Mouse (Mus musculus) ES-Bruce4 (cell line): ENCODE data around the gene Sptbn1. TPM values are rescaled to one million over a fixed set of nuclear protein-coding genes. Genes with fewer than 3 reads are reported as not detected.

Source experiments
- H3K27ac ChIP-seq: 2 replicates; pipeline ENCODE4 v1.5.1; 2012; ENCODE audit warnings: low read length, inconsistent platforms; ENCODE audit not compliant: insufficient read depth
- H3K27me3 ChIP-seq: 2 replicates; pipeline ENCODE4 v1.6.1; 2012; ENCODE audit warnings: mild to moderate bottlenecking, low read length, inconsistent platforms; ENCODE audit not compliant: control insufficient read depth, poor library complexity, insufficient read depth, severe bottlenecking
- H3K36me3 ChIP-seq: 2 replicates; pipeline ENCODE4 v1.6.1; 2012; ENCODE audit warnings: inconsistent platforms, mild to moderate bottlenecking, low read length, moderate library complexity; ENCODE audit not compliant: control insufficient read depth, poor library complexity, insufficient read depth, severe bottlenecking
- H3K4me1 ChIP-seq: one replicate; pipeline ENCODE4 v1.8.1; 2011; ENCODE audit warnings: low read length; ENCODE audit not compliant: control insufficient read depth, insufficient read depth
- H3K4me3 ChIP-seq: 2 replicates; pipeline ENCODE4 v1.5.1; 2011; ENCODE audit warnings: low read depth, mild to moderate bottlenecking, low read length
- H3K9ac ChIP-seq: 2 replicates; pipeline ENCODE4 v1.6.1; 2012; ENCODE audit warnings: low read depth, mild to moderate bottlenecking, inconsistent platforms; ENCODE audit not compliant: poor library complexity, severe bottlenecking
- H3K9me3 ChIP-seq: replicated peaks from 2 replicates; pipeline ENCODE4 v1.6.1; 2012; ENCODE audit warnings: mild to moderate bottlenecking, low read length, inconsistent platforms; ENCODE audit not compliant: control insufficient read depth, poor library complexity, insufficient read depth, severe bottlenecking
- CTCF ChIP-seq: IDR thresholded peaks from one replicate; pipeline ENCODE4 v1.8.1; 2011; ENCODE audit warnings: low read depth, low read length
- EP300 ChIP-seq: IDR thresholded peaks from 2 replicates; pipeline ENCODE4 v1.6.1; 2011; ENCODE audit warnings: low read depth, low read length; ENCODE audit not compliant: insufficient read depth
- POLR2A ChIP-seq: IDR thresholded peaks from one replicate; pipeline ENCODE4 v1.8.1; 2011; ENCODE audit warnings: low read length; ENCODE audit not compliant: insufficient read depth
- polyA plus RNA-seq: library from polyadenylated mRNA; stranded (reverse); fragments of >200 nt; gene quantifications from 2 replicates; pipeline ENCODE4 v1.2.4, GENCODE M21; 2011; ENCODE audit warnings: low read depth; ENCODE audit not compliant: missing spikeins, insufficient read depth, insufficient read length

Sptbn1 gene
- polyA plus RNA-seq, 1 experiment = 147 TPM

- Histone ChIP-seq H3K9me3 (no peaks in the 10 kb centered on the region), H3K4me1 (peaks cover 2% of the 10 kb centered on the region), H3K4me3 (no peak overlapping the region), H3K27me3 (no peaks in the 10 kb centered on the region), H3K36me3 (no peaks in the 10 kb centered on the region), H3K9ac (no peak overlapping the region), H3K27ac (no peak overlapping the region)
- TF ChIP-seq EP300 = no peak
- no peak for TF ChIP-seq CTCF
- no peak for TF ChIP-seq POLR2A
Observed at GRCm38 (mm10) chr11:30288075-30288474, 20.1 kb upstream of the Sptbn1 start.

GRCm38 (mm10) chr11:30283710-30284109 is 15.7 kb upstream of the Sptbn1 start:
- Histone ChIP-seq H3K4me3 (no peak overlapping the region), H3K9ac (no peak overlapping the region), H3K27ac (no peak overlapping the region), H3K27me3 (no peaks in the 10 kb centered on the region), H3K4me1 (no peaks in the 10 kb centered on the region), H3K36me3 (no peaks in the 10 kb centered on the region), H3K9me3 (no peaks in the 10 kb centered on the region)
- TF ChIP-seq EP300 (no peak), POLR2A (no peak), CTCF (no peak)

- no peak for TF ChIP-seq POLR2A
- no peak for TF ChIP-seq EP300
- TF ChIP-seq CTCF = no peak
- H3K9ac ChIP-seq = no peak overlapping the region
- no peaks in the 10 kb centered on the region for H3K36me3 ChIP-seq
- H3K4me3 ChIP-seq = no peak overlapping the region
- no peaks in the 10 kb centered on the region for H3K4me1 ChIP-seq
- no peaks in the 10 kb centered on the region for H3K27me3 ChIP-seq
- no peaks in the 10 kb centered on the region for H3K9me3 ChIP-seq
- no peak overlapping the region for H3K27ac ChIP-seq
Observed at GRCm38 (mm10) chr11:30281096-30281495, 13.1 kb upstream of the Sptbn1 start.

- Histone ChIP-seq H3K4me3 (no peak overlapping the region), H3K36me3 (no peaks in the 10 kb centered on the region), H3K27me3 (no peaks in the 10 kb centered on the region), H3K27ac (no peak overlapping the region), H3K4me1 (no peaks in the 10 kb centered on the region), H3K9me3 (no peaks in the 10 kb centered on the region), H3K9ac (no peak overlapping the region)
- TF ChIP-seq POLR2A = no peak
- no peak for TF ChIP-seq EP300
- no peak for TF ChIP-seq CTCF
Observed at GRCm38 (mm10) chr11:30279278-30279677, 11.3 kb upstream of the Sptbn1 start.

- no peak overlapping the region for H3K4me3 ChIP-seq
- no peak overlapping the region for H3K9ac ChIP-seq
- H3K9me3 ChIP-seq = no peaks in the 10 kb centered on the region
- no peak for TF ChIP-seq POLR2A
- TF ChIP-seq EP300 = no peak
- TF ChIP-seq CTCF = no peak
- H3K4me1 ChIP-seq = no peaks in the 10 kb centered on the region
- no peak overlapping the region for H3K27ac ChIP-seq
- H3K27me3 ChIP-seq = no peaks in the 10 kb centered on the region
- no peaks in the 10 kb centered on the region for H3K36me3 ChIP-seq
Observed at GRCm38 (mm10) chr11:30275436-30276031, 7.6 kb upstream of the Sptbn1 start.

GRCm38 (mm10) chr11:30269524-30269923 is 1.5 kb upstream of the Sptbn1 start:
- H3K36me3 ChIP-seq = no peaks in the 10 kb centered on the region
- H3K9me3 ChIP-seq = no peaks in the 10 kb centered on the region
- TF ChIP-seq POLR2A (no peak), CTCF (no peak), EP300 (no peak)
- H3K9ac ChIP-seq = no peak overlapping the region
- H3K27me3 ChIP-seq = peaks cover 4% of the 10 kb centered on the region
- H3K27ac ChIP-seq = no peak overlapping the region
- no peak overlapping the region for H3K4me3 ChIP-seq
- no peaks in the 10 kb centered on the region for H3K4me1 ChIP-seq
